Mouse (Mus musculus) embryo, embryonic 10 days (tissue): ENCODE results near the gene Fam47e.
"Not testable (repeated sequence)": the region's sequence is repeated elsewhere in the genome, so short reads cannot be mapped to it uniquely, and the experiment has no call there.

ENCODE experiments used
- DNase-seq: peaks from one replicate; pipeline ENCODE4 v3.0.0-alpha.2; 2015; ENCODE audit warnings: low spot score

Fam47e gene

DNA sequence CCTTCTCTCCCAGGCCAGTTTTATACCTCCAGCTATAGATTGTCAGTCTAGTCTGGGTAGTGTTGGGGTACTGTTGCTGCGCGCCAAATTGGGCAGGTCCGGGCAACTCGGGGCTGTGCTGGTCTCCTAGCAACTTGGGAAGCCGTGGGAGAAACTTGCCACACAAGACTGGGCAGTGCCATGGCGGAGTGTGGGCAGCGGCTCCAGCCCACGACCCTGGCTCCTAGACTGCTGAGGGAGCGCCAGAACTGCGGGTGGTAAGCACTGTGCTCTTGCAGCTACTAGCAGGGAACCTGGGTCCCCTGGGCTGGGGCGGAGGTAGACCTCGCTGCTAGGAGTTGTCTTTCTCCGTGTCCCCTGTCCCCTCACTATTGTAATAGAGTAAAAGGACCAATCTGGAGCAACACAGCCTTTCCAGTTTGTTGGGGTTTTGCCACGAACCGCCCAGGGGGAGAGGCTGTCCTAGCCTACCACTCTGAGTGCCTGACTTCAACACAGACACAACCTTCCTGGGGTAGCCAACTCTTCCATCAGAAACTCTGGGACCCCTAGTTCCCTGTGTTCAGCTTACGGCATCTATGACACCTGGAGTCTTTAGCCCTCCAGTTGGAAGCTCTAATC is at the start of gene Fam47e:
Gene Fam47e, plus strand, starts transcription at position 179 of the 621 bp plus-strand sequence.
- no peak for DNase-seq

DNA sequence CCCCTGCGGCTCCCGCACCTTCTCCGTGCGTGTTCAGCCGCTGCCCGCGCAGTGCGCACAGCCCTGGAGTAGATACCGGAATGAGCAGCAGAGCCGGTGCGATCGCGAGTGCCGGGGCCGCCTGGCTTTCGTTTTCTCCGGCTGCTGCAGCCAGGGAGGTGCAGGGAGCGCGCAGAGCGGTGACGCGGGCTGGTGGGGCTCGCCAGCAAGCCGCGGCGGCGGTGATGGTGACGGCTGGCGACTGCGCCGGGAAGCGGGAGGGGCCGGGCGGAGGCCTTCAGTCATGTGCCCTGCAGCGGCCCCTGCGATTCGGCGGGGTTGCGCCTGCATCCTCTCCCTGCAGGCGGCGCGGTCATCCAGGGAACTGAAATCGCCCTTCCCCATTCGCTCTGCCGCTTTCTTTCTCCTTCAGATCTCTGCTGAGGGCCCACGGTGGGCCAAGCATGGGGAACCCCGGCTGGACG is 49.4 kb upstream of the Fam47e start:
- peak; percentile 97 for DNase-seq

GRCm38 (mm10) chr5:92506301-92506729 is 48.6 kb upstream of the Fam47e start:
- peak; percentile 72 for DNase-seq

DNA sequence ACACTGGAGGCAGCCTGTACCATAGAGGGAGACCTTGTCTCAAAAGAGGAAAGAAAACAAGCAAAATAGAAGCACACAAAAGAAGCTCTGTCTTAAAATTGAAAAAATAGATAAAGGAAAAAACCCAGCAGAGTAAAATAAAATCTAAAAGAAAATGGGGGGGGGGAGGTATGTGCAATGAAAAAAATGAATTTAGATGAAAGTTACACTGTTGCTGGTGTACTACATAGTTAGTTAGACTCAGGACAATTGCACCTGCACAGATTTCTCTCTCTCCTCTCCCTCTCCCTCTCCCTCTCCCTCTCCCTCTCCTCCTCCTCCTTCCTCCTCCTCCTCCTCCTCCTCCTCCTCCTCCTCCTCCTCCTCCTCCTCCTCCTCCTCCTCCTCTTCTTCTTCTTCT is 48.1 kb upstream of the Fam47e start, which contains the start of gene Scarb2:
Gene Scarb2, minus strand, starts transcription at position 101 of the 400 bp plus-strand sequence.
- DNase-seq, result no peak

DNA sequence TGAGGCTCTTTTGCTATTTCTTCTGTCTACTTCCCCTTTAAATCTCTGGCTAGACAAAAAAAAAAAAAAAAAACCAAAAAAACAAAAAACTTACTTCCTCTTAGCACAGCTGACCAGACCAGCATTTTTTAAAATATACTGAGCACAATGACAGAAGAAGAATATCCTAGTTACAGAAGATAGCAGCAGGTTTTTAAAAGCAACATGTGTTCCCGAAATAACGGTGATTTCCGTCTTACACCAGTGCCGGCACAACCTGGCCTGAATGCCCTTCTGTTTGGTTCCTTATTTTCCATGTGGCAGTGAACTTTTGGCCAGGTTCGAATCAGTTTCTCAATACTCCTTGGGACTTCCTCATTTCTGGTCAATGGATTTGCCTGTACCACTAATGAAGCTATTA is 46.0 kb upstream of the Fam47e start:
- no peak for DNase-seq

DNA sequence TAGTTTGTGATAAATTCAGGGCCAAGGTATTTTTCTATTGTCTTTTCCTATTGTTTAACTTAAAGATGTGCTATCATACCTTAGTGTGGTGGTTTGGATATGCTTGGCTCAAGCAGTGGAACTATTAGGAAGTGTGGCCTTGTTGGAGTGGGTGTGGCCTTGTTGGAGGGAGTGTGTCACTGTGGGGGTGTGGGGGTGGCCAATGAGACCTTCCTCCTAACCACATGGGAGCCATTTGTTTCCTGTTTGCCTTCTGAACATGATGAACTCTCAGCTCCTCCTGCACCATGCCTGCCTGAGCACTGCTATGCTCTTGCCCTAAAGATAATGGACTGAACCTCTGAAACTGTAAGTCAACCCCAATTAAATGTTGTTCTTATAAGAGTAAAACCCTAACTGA is 43.6 kb upstream of the Fam47e start:
- DNase-seq, result no peak

DNA sequence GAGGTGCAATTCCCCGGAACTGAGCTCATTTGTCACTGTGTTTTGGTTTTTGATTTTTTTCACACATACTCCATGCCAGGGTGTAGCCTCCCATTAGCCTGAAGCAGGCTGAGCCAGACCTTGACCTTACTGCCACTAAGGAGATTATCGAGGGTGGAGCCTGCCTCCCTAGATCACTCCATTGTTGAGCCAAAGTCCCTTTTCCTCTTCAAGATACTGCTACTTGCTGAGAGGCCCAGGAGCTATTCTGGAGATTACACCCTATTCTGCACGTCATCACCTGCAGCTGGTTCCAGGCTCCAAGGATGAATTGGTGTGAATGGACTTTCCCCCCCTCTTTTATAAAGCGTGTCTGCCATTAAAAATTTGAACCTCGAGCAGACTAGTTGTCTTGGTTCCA is 42.8 kb upstream of the Fam47e start:
- no peak for DNase-seq

GRCm38 (mm10) chr5:92521131-92521530 is 33.7 kb upstream of the Fam47e start:
- not testable (repeated sequence) for DNase-seq

GRCm38 (mm10) chr5:92524821-92525258 is 30.0 kb upstream of the Fam47e start:
- DNase-seq, result no peak

DNA sequence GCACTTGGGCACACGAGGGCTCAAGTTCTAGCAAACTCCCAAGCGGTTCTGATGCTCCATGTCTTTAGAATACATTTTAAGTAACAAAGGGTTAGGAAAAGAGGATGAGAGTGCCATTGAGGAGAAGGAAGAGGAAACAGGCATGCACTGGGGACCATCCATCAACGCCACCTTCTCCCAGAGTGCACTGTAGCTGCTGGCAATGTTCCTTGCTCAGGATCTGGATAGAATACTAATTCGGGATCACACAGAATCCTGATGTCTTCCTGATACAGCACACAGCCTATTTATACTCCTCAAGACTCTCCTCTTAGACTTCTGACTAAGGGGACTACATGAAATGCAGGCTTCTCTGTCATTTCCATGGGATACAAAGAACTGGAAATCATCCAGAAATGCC is 15.2 kb upstream of the Fam47e start:
- DNase-seq, result no peak

GRCm38 (mm10) chr5:92552611-92553010 is 2.3 kb upstream of the Fam47e start:
- no peak for DNase-seq

GRCm38 (mm10) chr5:92553939-92554338 is 930 bp upstream of the Fam47e start:
- DNase-seq, result no peak

DNA sequence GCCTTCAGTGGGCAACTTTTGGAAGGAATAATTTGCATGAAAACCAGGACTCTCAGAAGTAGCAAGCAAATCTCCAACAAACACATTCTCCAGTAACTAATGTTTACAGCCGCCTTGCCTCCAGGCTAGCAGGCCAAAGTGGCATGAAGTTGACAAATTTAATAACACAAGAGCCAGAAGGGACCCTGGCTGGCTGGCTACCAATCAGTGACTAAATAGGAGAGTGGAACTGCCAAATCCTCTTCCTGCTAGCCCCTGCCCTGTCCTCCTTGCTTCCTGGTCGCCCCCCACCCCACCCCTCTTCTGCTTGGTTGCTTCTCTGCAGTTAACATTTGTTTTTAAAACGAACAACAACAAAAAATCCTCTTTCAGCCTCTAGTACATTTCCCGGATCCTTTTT is 426 bp upstream of the Fam47e start:
- DNase-seq, result no peak

GRCm38 (mm10) chr5:92555905-92556304 is 1.0 kb downstream of the Fam47e start:
- DNase-seq, result no peak

DNA sequence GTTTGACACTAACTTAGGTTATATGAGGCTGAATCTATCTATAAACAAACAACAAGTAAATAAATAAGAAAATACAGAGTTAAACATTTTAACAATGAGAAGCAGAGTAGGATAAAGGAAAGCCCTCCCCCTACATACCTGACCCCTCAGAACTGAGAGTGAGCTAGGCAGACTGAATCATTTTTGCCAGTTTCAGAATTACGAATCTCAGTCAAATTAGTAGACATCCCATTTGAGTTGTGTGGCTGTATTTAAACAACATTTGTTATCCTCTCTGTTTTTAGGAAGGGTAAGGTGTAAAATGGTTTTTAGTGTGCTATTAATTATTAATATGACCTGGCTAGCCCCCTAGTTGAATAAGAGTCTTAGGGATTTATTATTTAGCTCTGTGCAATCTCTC is 2.6 kb downstream of the Fam47e start:
- DNase-seq, result no peak

GRCm38 (mm10) chr5:92560201-92560600 is 5.3 kb downstream of the Fam47e start:
- DNase-seq, result no peak

DNA sequence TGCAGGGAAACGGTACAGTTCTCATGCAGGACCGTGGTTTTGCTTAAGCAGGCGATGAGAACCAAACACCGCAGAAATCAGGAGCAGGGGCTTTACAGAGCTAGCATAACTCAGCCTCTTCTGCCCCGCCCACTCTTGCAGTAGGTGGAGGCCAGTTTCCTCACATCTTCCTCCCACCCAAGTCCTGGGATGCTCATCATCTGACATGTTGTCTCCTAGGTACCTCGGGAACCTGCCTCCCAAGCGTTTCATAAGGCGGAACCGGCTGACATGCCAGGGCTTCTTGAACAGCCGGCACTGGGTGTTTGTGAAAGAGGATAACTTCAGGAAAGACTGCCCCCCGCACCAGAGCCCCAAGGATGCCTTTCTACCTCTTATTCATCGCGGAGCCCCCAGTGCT is 7.1 kb downstream of the Fam47e start:
- DNase-seq, result no peak

DNA sequence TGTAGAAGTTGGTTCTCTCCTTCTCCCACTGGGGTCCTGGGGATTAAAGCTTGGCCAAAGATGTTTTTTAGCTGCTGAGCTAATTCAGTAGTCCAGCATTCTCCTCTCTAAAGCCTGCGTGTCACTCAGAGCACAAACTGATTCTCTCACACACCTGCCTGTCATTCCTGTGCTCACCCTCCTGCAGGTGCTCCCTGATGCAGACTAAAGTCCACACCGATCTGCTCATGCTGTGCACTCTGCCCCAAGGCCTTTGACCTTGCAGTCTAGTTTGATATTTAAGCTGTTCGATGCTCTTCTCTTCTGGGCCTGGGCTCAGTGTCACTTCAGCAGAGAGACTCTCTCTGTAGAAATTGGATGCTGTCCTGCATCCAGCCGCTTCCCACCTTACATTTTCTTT is 16.4 kb downstream of the Fam47e start:
- no peak for DNase-seq

- DNase-seq, result no peak
These were observed 24.7 kb downstream of the Fam47e start for GRCm38 (mm10) chr5:92579559-92579958.

DNA sequence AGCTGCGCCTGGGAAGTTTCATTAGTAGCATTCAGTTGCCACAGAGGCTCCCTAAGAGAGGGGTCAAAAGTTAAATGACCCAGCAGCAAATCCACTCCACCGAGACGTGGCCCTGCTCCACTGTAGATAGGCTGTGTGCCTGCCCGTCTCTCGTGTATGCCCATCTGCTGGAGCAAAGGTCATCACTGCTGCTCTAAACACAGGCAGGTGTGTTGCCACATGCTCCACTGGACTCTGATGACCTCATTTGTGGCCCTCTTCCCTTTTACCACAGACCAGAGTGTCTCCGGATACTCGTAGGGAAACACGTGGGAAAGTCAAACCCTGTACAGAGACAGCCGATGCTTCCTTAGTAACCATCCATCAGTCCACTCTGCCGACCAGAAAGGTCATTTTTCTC is 31.1 kb downstream of the Fam47e start:
- peak; percentile 20 for DNase-seq

GRCm38 (mm10) chr5:92595026-92595425 is 40.2 kb downstream of the Fam47e start:
- no peak for DNase-seq

DNA sequence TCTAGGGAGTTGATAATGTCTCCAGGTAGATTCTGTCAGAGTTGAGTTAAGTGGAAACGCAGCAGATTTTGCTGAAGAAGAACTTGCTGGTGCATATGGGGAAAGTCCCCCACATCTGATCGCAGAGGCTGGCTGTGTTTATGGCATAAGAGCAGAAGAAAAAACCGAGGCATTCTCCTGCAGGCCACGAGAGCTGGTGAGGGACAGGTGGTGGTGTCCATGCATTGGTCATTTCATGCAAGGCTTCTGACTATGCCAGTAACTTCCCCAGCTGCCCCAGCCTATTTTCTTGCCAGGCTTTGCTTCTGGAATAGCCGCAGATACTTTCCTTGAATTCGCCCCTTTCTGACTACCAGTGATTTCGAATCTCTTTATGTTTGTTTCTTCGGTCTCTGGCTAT is 42.0 kb downstream of the Fam47e start:
- no peak for DNase-seq

DNA sequence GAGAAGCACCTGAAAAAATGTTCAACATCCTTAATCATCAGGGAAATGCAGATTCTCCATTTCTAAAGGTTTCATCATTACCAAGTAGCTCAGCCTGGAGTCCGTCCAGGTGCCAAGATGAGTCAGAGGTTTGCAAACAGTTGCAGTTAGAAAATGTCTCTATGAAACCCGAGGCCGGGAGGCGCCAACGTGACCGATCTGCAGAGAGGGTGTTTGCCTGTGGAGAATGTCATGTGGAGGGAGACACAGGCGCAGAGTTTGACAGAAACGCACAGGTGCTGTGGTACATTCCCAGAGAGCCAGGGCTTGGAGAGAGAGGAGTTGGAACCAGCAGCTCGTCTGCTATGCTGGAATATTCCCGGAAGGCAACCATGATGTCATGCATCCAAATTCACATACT is 44.2 kb downstream of the Fam47e start:
- DNase-seq, result no peak
